Mouse (Mus musculus): ENCODE results near the gene Prkar1b. TPM values are rescaled to one million over a fixed set of nuclear protein-coding genes. Genes with fewer than 3 reads are reported as not detected.
A peak's percentile ranks its signal among the peaks of the same experiment; 100 is the strongest.

The Prkar1b gene
- polyA plus RNA-seq, 1 experiment from 2014 or later, result 8.3 TPM

GRCm38 (mm10) chr5:139167548-139167947, 17.7 kb upstream of the Prkar1b start:
- 0 out of 2 replicates have a peak overlapping the region, but pooled peaks have one; percentile 30 for H3K27ac ChIP-seq
- peaks cover 18% of the 10 kb centered on the region for H3K4me1 ChIP-seq
- no peaks in the 10 kb centered on the region for H3K27me3 ChIP-seq (ENCODE audit: insufficient read depth, poor library complexity, severe bottlenecking)
- WGBS, result 64% methylated on average over 1 of the region's 1 CpGs
- H3K36me3 ChIP-seq, result peaks cover 85% of the 10 kb centered on the region
- no peak overlapping the region for H3K4me3 ChIP-seq
- H3K9me3 ChIP-seq, result no peaks in the 10 kb centered on the region
- no peak for DNase-seq (ENCODE audit: low spot score)

DNA sequence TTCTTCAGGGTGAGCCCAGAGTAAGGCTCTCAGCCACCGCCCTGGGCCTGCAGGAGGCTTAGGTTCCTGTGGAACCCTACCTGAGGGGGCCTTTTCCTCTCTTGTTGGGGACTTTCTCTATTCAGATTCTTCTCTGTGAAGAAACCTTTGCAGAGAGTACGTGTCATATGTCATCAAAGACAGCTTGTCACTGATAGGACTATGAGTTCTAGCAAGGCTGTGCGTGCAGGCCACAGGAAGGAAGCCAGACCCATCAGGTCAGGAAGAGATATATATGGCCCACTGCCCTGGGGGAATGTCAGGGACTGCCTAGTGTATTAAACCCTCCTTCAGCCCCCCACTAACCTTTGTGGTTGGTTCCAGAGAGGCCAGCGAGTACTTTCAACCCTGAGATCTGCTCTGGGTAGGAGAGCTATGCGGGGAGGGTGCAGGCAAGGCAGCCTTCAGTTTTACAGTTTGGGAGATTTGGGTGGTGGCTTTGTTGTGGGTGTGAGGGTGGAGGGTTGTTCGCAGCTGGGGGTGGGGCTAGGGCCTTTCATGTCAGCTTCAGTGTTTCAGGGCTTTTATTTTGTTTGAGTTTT, 17.1 kb upstream of the Prkar1b start:
- Histone ChIP-seq H3K36me3 (peaks cover 85% of the 10 kb centered on the region), H3K27ac (peak overlapping the region; percentile 30; the same call in 1 of the 2 replicates), H3K9me3 (no peaks in the 10 kb centered on the region), H3K4me1 (peaks cover 18% of the 10 kb centered on the region), H3K27me3 (ENCODE audit: insufficient read depth, poor library complexity, severe bottlenecking) (no peaks in the 10 kb centered on the region), H3K4me3 (no peak overlapping the region)
- 58% methylated on average over 6 of the region's 6 CpGs for WGBS
- no peak for DNase-seq (ENCODE audit: low spot score)

- H3K4me3 ChIP-seq, result no peak overlapping the region
- peaks cover 13% of the 10 kb centered on the region for H3K4me1 ChIP-seq
- WGBS, result 87% methylated on average over 10 of the region's 10 CpGs
- no peak overlapping the region for H3K27ac ChIP-seq
- H3K9me3 ChIP-seq, result no peaks in the 10 kb centered on the region
- H3K36me3 ChIP-seq, result peaks cover 64% of the 10 kb centered on the region
- no peak for DNase-seq (ENCODE audit: low spot score)
- no peaks in the 10 kb centered on the region for H3K27me3 ChIP-seq (ENCODE audit: insufficient read depth, poor library complexity, severe bottlenecking)
These were observed 11.8 kb upstream of the Prkar1b start for GRCm38 (mm10) chr5:139161632-139162031.

DNA sequence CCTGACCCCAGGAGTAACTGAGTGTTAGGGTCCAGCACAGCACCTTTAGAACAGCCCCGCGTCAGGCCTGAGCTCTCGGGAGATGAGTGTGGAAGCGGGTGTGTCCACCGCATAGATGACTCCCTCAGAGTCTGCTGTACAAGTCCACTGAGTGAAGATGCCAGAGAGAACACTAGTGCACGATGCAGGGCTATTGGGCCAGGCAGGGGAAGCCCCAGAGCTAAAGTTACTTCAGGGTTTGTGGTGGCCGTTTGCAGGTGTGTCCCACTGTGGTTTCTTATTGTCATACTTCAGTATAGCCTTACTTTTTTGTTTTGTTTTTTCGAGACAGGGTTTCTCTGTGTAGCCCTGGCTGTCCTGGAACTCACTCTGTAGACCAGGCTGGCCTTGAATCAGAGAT, 11.1 kb upstream of the Prkar1b start:
- no peak for DNase-seq (ENCODE audit: low spot score)
- Histone ChIP-seq H3K36me3 (peaks cover 64% of the 10 kb centered on the region), H3K9me3 (no peaks in the 10 kb centered on the region), H3K27me3 (ENCODE audit: insufficient read depth, poor library complexity, severe bottlenecking) (no peaks in the 10 kb centered on the region), H3K27ac (no peak overlapping the region), H3K4me1 (0 out of 2 replicates have a peak, but pooled peaks cover 10% of the 10 kb centered on the region), H3K4me3 (no peak overlapping the region)
- 90% methylated on average over 8 of the region's 8 CpGs for WGBS

- Histone ChIP-seq H3K9me3 (no peaks in the 10 kb centered on the region), H3K27me3 (ENCODE audit: insufficient read depth, poor library complexity, severe bottlenecking) (no peaks in the 10 kb centered on the region), H3K4me1 (peaks cover 19% of the 10 kb centered on the region), H3K36me3 (peaks cover 42% of the 10 kb centered on the region), H3K4me3 (peak overlapping the region; percentile 94), H3K27ac (peak overlapping the region; percentile 87)
- WGBS, result under 1% methylated on average over 45 of the region's 45 CpGs
- no peak for DNase-seq (ENCODE audit: low spot score)
These were observed 816 bp upstream of the Prkar1b start for GRCm38 (mm10) chr5:139150603-139151031.

DNA sequence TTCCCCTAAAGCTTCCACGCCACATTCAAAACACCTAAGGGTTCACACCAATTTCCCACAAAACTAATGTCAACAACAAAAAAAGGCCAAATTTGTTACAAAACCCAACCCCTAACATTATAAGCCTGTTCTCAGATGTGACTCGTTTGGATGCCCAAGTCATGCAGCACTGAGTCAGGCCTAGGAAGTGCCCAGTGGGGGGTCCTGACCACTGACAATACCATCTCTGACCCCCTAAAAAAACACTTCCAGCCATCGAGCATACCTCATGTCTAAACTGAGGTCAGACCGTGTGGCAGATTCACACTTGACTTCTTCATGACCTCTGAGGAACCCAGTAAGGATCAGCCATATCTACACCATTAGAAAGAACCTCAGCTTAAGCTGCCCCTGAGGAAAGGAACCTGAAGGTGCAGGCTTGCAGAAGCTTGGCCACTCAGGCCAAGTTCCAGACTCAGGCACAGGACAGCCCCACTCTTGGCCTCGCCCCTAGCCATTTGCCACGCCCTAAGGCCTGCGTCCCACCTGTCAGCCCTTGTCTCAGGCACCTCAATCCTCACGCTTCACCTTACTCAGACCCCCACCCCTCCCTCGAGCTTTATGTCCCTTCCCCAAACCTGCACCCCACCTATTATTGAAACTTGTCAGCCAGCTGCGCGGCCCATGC, 662 bp downstream of the Prkar1b start:
- Histone ChIP-seq H3K9me3 (0 out of 2 replicates have a peak, but pooled peaks cover 3% of the 10 kb centered on the region), H3K4me3 (peak overlapping the region; percentile 94), H3K4me1 (peaks cover 19% of the 10 kb centered on the region), H3K27me3 (ENCODE audit: insufficient read depth, poor library complexity, severe bottlenecking) (no peaks in the 10 kb centered on the region), H3K27ac (peak overlapping the region; percentile 87), H3K36me3 (peaks cover 32% of the 10 kb centered on the region)
- DNase-seq (ENCODE audit: low spot score), result no peak
- 29% methylated on average over 11 of the region's 11 CpGs for WGBS

- no peak for DNase-seq (ENCODE audit: low spot score)
- no peak overlapping the region for H3K4me3 ChIP-seq
- no peaks in the 10 kb centered on the region for H3K27me3 ChIP-seq (ENCODE audit: insufficient read depth, poor library complexity, severe bottlenecking)
- H3K36me3 ChIP-seq, result peaks cover 16% of the 10 kb centered on the region
- WGBS, result 92% methylated on average over 14 of the region's 14 CpGs
- H3K27ac ChIP-seq, result no peak overlapping the region
- H3K9me3 ChIP-seq, result 0 out of 2 replicates have a peak, but pooled peaks cover 3% of the 10 kb centered on the region
- peaks cover 19% of the 10 kb centered on the region for H3K4me1 ChIP-seq
These were observed 2.4 kb downstream of the Prkar1b start for GRCm38 (mm10) chr5:139147178-139148078.

DNA sequence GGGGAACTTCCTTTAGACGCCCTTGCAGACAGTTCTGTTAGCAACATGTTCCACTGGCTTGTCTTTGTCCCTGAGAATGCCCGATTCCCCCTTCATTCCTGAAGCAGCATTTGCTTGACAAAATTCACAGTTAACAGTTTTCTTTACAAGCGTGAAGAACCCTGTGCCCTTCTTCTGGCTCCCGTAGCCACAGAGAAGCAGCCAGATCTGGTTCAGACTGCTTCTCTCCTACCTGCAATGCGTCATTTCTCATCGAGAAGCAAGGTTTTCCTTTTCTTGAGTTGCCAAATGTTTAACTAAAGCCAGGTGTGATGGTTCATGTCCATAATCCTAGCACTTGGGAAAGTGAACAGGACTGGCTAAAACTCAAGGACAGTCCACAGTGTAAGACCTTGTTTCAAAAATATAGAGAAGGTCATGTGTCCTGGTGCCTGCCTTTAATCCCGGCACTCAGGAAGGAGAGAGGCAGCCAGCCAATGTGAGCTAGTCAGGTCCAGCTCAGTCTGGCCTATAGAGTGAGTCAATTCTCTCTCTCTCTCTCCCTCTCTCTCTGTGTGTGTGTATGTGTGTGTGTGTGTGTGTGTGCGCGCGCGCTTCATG, 3.2 kb downstream of the Prkar1b start:
- Histone ChIP-seq H3K4me1 (peaks cover 17% of the 10 kb centered on the region), H3K27ac (no peak overlapping the region), H3K4me3 (no peak overlapping the region), H3K36me3 (peaks cover 8% of the 10 kb centered on the region; the same call in 1 of the 2 replicates), H3K27me3 (ENCODE audit: insufficient read depth, poor library complexity, severe bottlenecking) (no peaks in the 10 kb centered on the region), H3K9me3 (0 out of 2 replicates have a peak, but pooled peaks cover 3% of the 10 kb centered on the region)
- no peak for DNase-seq (ENCODE audit: low spot score)
- 89% methylated on average over 11 of the region's 11 CpGs for WGBS

GRCm38 (mm10) chr5:139145726-139146125, 4.1 kb downstream of the Prkar1b start:
- Histone ChIP-seq H3K4me3 (no peak overlapping the region), H3K4me1 (peaks cover 17% of the 10 kb centered on the region), H3K27ac (no peak overlapping the region), H3K27me3 (ENCODE audit: insufficient read depth, poor library complexity, severe bottlenecking) (no peaks in the 10 kb centered on the region), H3K36me3 (peaks cover 8% of the 10 kb centered on the region; the same call in 1 of the 2 replicates), H3K9me3 (0 out of 2 replicates have a peak, but pooled peaks cover 3% of the 10 kb centered on the region)
- 90% methylated on average over 4 of the region's 4 CpGs for WGBS
- DNase-seq (ENCODE audit: low spot score), result no peak

- no peak for DNase-seq (ENCODE audit: low spot score)
- H3K4me3 ChIP-seq, result no peak overlapping the region
- 84% methylated on average over 3 of the region's 3 CpGs for WGBS
- no peaks in the 10 kb centered on the region for H3K27me3 ChIP-seq (ENCODE audit: insufficient read depth, poor library complexity, severe bottlenecking)
- peaks cover 8% of the 10 kb centered on the region; the same call in 1 of the 2 replicates for H3K36me3 ChIP-seq
- H3K4me1 ChIP-seq, result peaks cover 13% of the 10 kb centered on the region
- H3K27ac ChIP-seq, result no peak overlapping the region
- 0 out of 2 replicates have a peak, but pooled peaks cover 3% of the 10 kb centered on the region for H3K9me3 ChIP-seq
These were observed 5.9 kb downstream of the Prkar1b start for GRCm38 (mm10) chr5:139143890-139144289.

DNA sequence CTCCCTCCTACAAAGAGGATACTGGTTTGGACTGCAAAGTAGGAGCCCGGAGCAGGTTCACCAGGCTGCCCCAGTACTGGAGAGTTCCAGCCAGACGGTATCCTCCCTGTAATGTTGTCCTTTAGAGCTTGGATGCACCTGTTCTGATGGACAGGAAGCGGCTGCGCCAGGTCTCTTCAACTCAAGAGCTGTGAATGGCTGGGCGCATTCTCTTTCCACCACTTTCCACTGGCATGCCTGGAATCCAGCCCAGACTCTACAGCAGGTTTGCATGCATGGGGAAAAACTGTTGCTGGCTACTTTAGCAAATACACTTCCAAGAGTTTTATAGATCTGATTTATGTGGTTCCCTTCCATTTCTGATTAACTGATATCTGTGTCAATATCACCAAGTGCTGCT, 8.5 kb downstream of the Prkar1b start:
- 48% methylated on average over 5 of the region's 5 CpGs for WGBS
- H3K27me3 ChIP-seq (ENCODE audit: insufficient read depth, poor library complexity, severe bottlenecking), result 0 out of 2 replicates have a peak, but pooled peaks cover 4% of the 10 kb centered on the region

DNA sequence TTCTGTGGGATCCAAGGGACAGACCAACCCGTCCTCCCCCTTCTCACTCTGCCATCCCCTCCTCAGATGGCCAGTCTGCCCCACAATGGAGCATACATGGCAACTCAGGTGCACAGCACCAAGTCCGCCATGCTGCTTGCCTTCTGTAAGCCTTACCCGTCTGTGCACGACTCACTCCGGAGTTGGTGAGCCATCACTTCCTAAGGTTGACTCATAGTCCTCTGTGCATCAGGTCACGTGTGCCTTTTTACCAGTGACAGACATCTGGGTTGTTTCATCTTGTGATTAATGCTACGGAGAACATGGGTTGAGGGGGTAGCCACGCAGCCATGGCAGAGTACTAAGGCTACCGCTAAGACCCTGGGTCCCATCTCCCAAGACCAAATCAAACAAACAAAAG, 9.2 kb downstream of the Prkar1b start:
- Histone ChIP-seq H3K4me1 (peaks cover 12% of the 10 kb centered on the region), H3K27ac (no peak overlapping the region), H3K36me3 (peaks cover 5% of the 10 kb centered on the region; the same call in 1 of the 2 replicates), H3K9me3 (0 out of 2 replicates have a peak, but pooled peaks cover 3% of the 10 kb centered on the region), H3K27me3 (ENCODE audit: insufficient read depth, poor library complexity, severe bottlenecking) (0 out of 2 replicates have a peak, but pooled peaks cover 4% of the 10 kb centered on the region), H3K4me3 (no peak overlapping the region)
- 74% methylated on average over 9 of the region's 9 CpGs for WGBS
- DNase-seq (ENCODE audit: low spot score), result no peak

More for the DNA sequence above, 8.5 kb downstream of the Prkar1b start:
- peaks cover 12% of the 10 kb centered on the region for H3K4me1 ChIP-seq
- DNase-seq (ENCODE audit: low spot score), result no peak
- peaks cover 8% of the 10 kb centered on the region; the same call in 1 of the 2 replicates for H3K36me3 ChIP-seq
- 0 out of 2 replicates have a peak, but pooled peaks cover 3% of the 10 kb centered on the region for H3K9me3 ChIP-seq
- peak overlapping the region; percentile 48; the same call in 1 of the 2 replicates for H3K27ac ChIP-seq
- no peak overlapping the region for H3K4me3 ChIP-seq
